Mouse (Mus musculus) E14TG2a.4 (cell line): ENCODE data around the gene Hmg20a.

Experiments
- CTCF ChIP-seq: conservative IDR thresholded peaks from 2 replicates; pipeline ENCODE4 v1.5.1; 2014; ENCODE audit warnings: low read length
- NANOG ChIP-seq: IDR thresholded peaks from 2 replicates; pipeline ENCODE4 v1.6.1; 2014; ENCODE audit warnings: borderline replicate concordance, low read length, mixed read lengths
- POU5F1 ChIP-seq: IDR thresholded peaks from 2 replicates; pipeline ENCODE4 v1.6.1; 2014; ENCODE audit warnings: low read length, borderline replicate concordance

- TF ChIP-seq CTCF (no peak), POU5F1 (no peak), NANOG (no peak)
Observed at GRCm38 (mm10) chr9:56482623-56483022, 64.2 kb downstream of the Hmg20a start.
